Mouse (Mus musculus) cortical plate, adult 2 months (tissue): Measurements from ENCODE around the gene Cd93. TPM values are rescaled to one million over a fixed set of nuclear protein-coding genes. Genes with fewer than 3 reads are reported as not detected.

Experiments
- H3K27ac ChIP-seq: fragments of 200-500 bp; 2 replicates; pipeline ENCODE4 v1.5.1; 2012; ENCODE audit warnings: low read length, control low read depth, inconsistent platforms; ENCODE audit not compliant: insufficient read depth
- H3K4me1 ChIP-seq: fragments of 200-500 bp; 2 replicates; pipeline ENCODE4 v1.6.1; 2011; ENCODE audit warnings: low read length; ENCODE audit not compliant: control insufficient read depth, insufficient read depth
- H3K4me3 ChIP-seq: fragments of 200-500 bp; 2 replicates; pipeline ENCODE4 v1.5.1; 2011; ENCODE audit warnings: mild to moderate bottlenecking, low read length, control low read depth; ENCODE audit not compliant: insufficient read depth
- CTCF ChIP-seq: fragments of 200-500 bp; IDR thresholded peaks from 2 replicates; pipeline ENCODE4 v1.5.1; 2011; ENCODE audit warnings: mild to moderate bottlenecking, control low read depth, low read length; ENCODE audit not compliant: insufficient read depth; ENCODE audit errors: extremely low read depth
- POLR2A ChIP-seq: fragments of 200-500 bp; IDR thresholded peaks from 2 replicates; pipeline ENCODE4 v1.6.1; 2011; ENCODE audit warnings: mild to moderate bottlenecking, low read length, control low read depth; ENCODE audit not compliant: insufficient read depth; ENCODE audit errors: extremely low read depth
- polyA plus RNA-seq: library from polyadenylated mRNA; depleted of rRNA; stranded (reverse); fragments of >200 nt; gene quantifications from 2 replicates; pipeline ENCODE4 v1.2.3, GENCODE M21; 2012

Gene Cd93
- polyA plus RNA-seq, 1 experiment, result 4.0 TPM

DNA sequence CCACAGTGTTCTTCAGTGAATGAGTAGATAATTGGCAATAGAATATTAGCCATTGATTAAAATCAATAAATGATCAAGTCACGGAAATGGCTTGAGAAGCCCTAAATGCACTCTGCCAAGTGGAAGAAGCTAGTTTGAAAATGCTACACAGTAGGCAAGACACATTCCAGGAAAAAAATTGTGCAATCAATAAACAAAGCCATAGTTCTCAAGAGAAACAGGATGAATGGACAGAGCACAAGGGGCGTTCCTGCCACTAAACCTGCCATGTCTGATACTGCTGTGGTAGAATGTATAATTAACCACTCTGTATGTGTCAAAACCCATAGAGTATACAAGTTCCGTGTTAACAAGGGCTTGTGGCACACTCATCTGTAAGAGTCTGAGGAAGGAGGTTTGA lies 15.8 kb downstream of the Cd93 start:
- Histone ChIP-seq H3K4me3 (no peak overlapping the region), H3K4me1 (peaks cover 2% of the 10 kb centered on the region), H3K27ac (no peak overlapping the region)
- TF ChIP-seq CTCF (no peak), POLR2A (no peak)

DNA sequence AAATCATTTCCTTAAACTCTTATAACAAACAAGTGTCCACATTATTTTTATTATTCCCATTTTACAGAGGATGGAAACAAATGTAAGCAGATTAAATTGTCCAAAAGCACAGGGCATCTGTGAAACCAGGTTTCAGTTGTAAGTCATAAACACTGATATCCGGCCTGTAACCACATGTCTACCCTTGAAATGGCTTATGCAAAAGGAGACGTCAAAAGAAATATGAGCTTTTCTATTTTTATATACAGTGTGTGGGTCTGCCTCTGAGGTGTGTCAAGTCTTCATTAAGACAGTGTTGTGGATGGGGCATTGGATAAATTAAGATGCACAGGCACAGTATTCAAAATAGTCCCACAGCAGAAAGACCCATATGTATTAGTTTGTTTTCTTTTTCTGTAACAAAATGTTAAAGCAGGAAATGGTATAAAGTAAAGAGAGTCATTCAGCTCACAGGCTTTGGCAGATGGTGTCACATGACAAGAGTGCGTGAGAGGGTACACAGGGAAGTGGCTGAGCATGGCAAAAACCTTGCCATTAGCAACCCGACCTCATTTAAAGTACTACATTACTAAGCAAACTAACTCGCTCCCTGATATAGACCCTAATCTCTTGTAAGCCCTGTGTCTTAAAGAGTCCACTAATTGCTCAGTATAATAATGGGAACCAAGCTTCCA lies 17.5 kb downstream of the Cd93 start:
- Histone ChIP-seq H3K4me3 (no peak overlapping the region), H3K4me1 (peaks cover 2% of the 10 kb centered on the region), H3K27ac (no peak overlapping the region)
- TF ChIP-seq CTCF, result no peak
- TF ChIP-seq POLR2A, result no peak

DNA sequence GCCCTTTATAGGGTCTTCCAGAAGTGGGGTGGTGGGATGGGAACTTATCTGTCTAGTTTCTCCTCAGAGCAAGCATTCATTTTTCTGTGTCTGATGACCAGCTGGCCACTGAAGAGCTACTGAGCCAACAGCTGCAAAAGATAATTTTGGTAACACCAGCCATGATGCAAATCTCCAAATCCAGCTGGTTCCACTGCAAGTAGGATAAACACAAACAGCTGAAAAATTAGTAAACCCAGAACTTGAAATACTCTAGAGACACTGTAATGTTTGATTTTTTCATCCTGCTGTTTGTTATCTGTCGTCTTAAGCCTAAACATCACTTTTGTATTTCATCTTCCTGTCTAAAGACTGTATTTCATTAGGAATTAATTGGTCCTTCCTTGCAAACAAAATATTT lies 21.7 kb downstream of the Cd93 start:
- H3K4me1 ChIP-seq, result no peaks in the 10 kb centered on the region
- no peak overlapping the region for H3K27ac ChIP-seq
- H3K4me3 ChIP-seq, result no peak overlapping the region
- TF ChIP-seq CTCF (no peak), POLR2A (no peak)

DNA sequence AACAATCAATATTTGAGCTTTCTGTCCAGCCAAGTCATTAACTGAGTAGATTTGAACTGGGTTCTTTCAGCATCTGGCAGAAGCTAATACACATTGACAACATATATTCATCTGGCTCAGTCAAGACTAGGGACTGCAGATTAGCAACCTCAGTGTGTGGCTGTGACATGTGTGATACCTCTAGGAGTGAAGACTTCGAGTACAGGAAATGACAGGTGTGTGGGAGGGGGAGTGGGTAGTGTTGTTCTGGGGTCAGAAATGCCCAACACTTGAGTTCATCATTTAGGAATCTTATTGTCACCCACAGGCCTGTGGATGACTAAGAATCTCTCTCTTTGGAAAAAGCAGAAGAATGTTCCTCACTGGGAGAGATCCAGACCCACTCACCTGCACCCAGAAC lies 22.3 kb downstream of the Cd93 start:
- Histone ChIP-seq H3K27ac (no peak overlapping the region), H3K4me1 (no peaks in the 10 kb centered on the region), H3K4me3 (no peak overlapping the region)
- TF ChIP-seq CTCF (no peak), POLR2A (no peak)

DNA sequence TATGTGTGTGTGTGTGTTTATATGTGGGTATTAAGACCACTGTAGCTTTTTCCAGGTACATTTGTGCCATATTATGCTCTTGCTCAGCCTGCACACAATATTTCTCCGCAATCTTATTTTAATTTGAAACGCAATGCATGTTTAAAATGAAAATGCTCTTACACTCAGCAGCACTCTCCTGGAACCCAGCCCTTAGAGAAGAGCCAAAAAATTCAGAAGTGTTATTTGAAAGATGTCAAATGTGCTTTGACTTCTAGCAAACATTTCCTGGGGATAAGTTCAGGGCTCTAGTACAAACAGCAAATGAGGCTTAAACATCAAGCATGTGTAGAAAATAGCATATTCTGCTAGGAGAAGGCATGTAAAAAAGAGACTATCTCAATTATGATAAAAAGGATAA lies 23.6 kb downstream of the Cd93 start:
- no peak overlapping the region for H3K4me3 ChIP-seq
- no peaks in the 10 kb centered on the region for H3K4me1 ChIP-seq
- H3K27ac ChIP-seq, result no peak overlapping the region
- TF ChIP-seq POLR2A (no peak), CTCF (no peak)

DNA sequence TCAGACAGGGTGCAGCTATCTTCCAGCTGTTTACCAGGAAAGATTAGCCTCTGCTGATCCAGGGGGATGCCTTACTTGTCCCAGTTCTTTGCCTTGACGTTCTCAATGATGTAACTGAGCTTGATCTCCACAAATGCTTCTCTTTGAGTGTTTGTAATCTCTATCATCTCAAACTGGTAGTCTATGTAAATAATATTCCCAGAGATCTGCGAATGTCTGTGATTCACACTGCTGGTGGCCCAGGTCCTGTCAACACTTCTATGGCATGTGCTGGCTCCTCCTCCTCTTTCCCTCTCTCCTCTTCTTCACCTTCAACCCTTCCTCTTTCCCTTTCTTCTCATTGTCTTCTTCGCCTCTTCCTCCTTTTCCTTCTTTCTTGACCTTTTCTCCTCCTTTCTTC lies 24.2 kb downstream of the Cd93 start:
- Histone ChIP-seq H3K4me1 (no peaks in the 10 kb centered on the region), H3K27ac (no peak overlapping the region), H3K4me3 (no peak overlapping the region)
- TF ChIP-seq CTCF, result no peak
- no peak for TF ChIP-seq POLR2A

DNA sequence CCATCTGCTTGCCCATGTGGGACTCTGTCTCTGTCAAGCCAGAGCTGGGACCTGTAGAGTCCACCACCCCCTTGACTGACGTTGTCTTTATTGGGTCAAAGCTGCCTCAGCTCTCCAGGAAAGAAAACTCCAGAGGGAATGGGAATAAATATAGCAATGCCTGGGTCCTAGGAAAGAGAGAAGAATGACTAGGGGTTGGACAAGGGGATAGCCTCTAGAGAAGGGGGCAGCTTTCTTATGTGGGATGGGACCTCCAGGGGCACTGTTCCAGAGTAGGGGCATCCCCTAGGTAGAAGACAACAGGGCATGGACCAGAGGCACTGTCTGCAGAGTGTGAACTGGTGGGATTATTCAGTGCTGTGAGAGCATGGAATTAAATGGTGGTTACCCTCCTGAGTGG lies 33.5 kb downstream of the Cd93 start:
- Histone ChIP-seq H3K4me1 (no peaks in the 10 kb centered on the region), H3K4me3 (no peak overlapping the region), H3K27ac (no peak overlapping the region)
- no peak for TF ChIP-seq CTCF
- TF ChIP-seq POLR2A, result no peak

DNA sequence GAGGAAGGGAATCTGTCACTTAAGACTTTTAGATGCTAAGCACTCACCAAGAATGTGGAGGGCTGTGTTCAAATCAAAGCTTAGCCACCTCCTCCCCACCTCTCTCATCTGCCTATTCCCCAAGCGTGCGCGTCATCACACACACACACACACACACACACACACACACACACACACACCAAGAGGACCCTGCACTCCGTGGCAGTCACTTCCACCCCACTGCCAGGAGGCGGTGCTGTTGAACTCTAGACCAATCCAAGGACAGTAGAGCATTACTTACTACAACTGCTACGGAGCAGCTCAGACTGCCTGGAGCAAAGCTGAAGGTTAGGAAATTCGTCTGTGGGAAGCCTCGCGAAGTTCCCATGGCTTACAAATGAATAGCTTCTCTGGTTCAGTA lies 34.2 kb downstream of the Cd93 start:
- no peak overlapping the region for H3K4me3 ChIP-seq
- no peaks in the 10 kb centered on the region for H3K4me1 ChIP-seq
- H3K27ac ChIP-seq, result no peak overlapping the region
- peak; percentile 88 for TF ChIP-seq CTCF
- TF ChIP-seq POLR2A, result no peak

DNA sequence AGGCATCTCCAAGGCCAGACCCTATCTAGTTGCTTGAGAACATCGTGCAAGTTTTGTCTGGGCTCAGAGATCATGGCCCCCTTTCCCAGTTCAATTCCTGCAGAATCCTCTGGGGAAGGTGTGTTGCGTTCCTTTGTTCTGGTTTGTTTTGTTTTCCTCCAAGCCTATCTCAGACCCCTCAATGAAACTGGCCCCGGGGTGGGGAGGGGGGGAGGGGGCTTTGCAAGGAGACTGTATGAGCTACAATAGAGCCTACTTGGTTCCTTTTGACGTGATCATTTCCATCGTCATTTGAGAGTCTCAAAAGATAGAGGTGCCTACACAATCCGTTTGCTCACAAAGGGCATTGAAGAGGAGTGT lies 34.6 kb downstream of the Cd93 start:
- Histone ChIP-seq H3K4me3 (no peak overlapping the region), H3K27ac (no peak overlapping the region), H3K4me1 (no peaks in the 10 kb centered on the region)
- TF ChIP-seq POLR2A, result no peak
- TF ChIP-seq CTCF, result no peak

DNA sequence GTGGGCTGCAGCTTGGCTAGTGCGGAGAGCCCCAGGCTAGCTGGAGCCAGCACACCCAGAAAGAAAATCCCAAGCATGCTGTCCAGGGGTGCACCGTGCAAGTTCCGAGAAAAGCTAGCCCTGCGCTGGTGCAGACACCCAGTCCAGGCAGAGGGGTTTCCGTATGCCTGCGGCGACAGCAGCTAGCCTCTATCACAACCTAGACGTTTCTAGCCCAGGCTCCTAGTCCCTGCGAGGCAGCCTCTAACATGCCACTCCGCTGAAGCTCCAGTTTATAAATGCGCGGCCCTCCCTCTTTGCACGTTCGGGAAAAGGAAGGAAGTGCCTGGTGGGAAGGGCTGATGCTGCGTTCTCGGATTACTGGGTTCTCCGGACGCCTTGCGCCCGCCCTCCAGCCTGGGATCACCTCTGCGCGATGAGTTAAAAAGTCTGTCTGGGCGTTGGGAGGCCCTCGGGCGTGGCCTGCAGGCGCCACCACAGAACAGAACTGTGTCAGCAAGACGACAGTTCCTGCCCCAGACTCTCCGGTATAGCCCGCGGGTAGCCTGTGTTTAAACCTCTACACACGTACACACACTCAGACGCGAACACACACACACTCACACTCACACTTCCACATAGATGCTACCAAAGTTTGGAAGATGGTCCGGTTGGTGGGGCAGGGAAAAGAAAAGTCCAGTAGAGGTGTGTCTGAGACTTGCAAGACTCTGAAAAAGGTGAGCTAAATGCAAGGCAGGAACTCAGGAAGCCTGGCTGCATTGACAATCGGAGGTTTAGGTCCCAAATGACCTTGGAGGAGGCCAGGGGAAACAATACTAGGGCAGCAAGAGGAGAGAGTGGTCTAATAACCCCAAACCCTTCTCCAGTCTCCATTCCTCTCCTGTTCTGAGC lies 35.2 kb downstream of the Cd93 start, which contains the start of gene Thbd:
Gene Thbd (minus strand): TSS at position 319 of the 891 bp plus-strand sequence.
- no peaks in the 10 kb centered on the region for H3K4me1 ChIP-seq
- H3K4me3 ChIP-seq, result peak within 1 kb of the TSS; percentile 0; the same call in 1 of the 2 replicates
- peak within 1 kb of the TSS; percentile 26; the same call in 1 of the 2 replicates for H3K27ac ChIP-seq
- TF ChIP-seq CTCF, result no peak
- 0 out of 2 replicates have a peak, but pooled peaks have one; percentile 50 for TF ChIP-seq POLR2A
